Mouse (Mus musculus) E14TG2a.4 (cell line): ENCODE results near the gene Ngfr.

Experiments used
- CTCF ChIP-seq: conservative IDR thresholded peaks from 2 replicates; pipeline ENCODE4 v1.5.1; 2014; ENCODE audit warnings: low read length
- POU5F1 ChIP-seq: IDR thresholded peaks from 2 replicates; pipeline ENCODE4 v1.6.1; 2014; ENCODE audit warnings: low read length, borderline replicate concordance

DNA sequence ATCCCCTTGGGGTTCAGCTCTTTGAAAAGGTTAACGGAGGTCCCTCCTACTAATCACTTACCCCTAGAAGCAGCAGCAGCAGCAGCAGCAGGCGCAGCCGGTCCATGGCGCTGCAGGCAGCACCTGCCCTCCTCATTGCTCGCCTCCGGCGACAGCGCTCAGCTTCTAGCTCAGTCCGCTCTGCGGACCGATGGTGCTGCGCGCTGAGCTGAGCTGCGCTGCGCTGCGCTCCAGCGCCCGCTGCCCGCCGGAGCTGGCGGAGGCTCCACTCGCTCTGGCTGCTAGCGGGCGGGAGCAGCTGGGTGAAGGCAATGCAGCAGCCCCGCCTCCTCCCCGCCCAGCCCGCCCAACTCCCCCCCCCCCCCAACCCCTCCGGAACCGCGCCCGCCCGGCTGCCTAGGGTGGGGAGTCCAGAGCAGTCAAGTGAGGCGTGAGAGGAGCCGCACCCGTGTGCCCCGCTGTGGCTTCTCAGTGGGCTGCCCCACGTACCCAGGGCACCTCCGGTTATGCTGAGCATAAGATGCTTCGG is at the start of gene Ngfr:
- TF ChIP-seq CTCF (no peak), POU5F1 (no peak)
